Mouse (Mus musculus): Measurements from ENCODE around the gene Btg2.

Gene Btg2

GRCm38 (mm10) chr1:134078061-134078795 lies 692 bp downstream of the Btg2 start:
- 4% methylated on average over 19 of the region's 19 CpGs for WGBS

- WGBS, result 19% methylated on average over 14 of the region's 14 CpGs
Measured at GRCm38 (mm10) chr1:134077389-134078060, 1.4 kb downstream of the Btg2 start.

DNA sequence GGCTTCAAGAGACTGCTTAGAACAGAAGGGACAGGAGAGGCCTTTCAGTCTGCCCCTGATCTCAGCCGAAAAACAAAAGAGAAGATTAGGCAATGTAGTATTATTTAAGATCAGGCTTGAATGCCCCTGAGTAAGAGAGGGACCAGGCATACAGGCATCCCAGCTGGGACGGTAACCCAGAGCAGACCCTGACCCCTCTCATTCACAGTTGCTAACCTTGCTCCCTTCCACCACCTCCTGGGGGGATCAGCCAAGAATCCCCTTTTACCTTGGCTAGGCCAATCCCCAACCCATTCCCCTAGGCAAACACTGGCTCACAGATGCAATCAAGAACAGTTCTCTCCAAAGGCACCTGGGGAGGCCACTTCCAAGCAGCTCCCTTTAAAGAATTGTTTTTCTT lies 2.1 kb downstream of the Btg2 start:
- 52% methylated on average over 2 of the region's 2 CpGs for WGBS

DNA sequence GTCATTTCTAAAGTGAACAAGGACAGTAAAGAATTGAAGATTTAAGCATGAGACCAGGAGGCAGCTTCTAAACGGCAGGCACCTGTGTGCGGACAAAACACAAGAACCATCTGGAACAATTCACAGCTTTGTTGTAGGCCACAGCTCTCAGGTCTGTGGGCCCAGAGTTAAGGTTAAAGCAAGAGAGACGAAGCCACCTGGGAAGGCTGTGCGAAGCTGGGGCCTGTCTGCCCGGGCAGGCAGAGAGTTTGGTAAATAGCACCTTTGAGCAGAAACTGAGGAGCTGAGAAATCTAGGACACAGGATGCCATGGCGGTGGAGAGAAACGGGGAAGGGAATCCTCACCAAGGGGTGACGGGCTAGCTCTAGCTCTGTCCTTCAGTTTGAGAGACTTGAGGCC lies 3.4 kb downstream of the Btg2 start:
- 81% methylated on average over 8 of the region's 8 CpGs for WGBS

DNA sequence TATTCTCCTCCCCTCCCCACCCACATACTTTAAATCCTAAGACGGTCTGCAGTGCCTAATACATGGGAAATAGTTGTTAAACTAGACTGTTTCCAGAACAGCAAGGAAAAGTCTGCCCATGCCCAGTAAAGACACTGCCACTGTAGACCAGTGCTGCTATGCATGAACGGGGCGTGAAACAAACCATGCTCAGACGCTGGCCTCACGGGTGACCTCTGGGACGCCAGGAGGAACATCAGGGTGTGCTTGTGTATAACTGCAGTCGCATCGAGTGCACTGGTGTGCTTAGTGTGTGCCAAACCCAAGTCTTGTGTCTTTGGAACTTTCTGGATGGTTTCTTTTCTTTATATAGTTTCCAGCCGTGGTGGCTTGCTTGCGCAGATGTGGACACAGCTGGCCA lies 4.3 kb downstream of the Btg2 start:
- WGBS, result 85% methylated on average over 10 of the region's 10 CpGs

GRCm38 (mm10) chr1:134074184-134074583 lies 4.7 kb downstream of the Btg2 start:
- 81% methylated on average over 3 of the region's 3 CpGs for WGBS

- WGBS, result 92% methylated on average over 1 of the region's 1 CpGs
Measured at GRCm38 (mm10) chr1:134073658-134074057, 5.3 kb downstream of the Btg2 start.

- WGBS, result 91% methylated on average over 6 of the region's 6 CpGs
Measured at GRCm38 (mm10) chr1:134073061-134073564, 5.8 kb downstream of the Btg2 start.

DNA sequence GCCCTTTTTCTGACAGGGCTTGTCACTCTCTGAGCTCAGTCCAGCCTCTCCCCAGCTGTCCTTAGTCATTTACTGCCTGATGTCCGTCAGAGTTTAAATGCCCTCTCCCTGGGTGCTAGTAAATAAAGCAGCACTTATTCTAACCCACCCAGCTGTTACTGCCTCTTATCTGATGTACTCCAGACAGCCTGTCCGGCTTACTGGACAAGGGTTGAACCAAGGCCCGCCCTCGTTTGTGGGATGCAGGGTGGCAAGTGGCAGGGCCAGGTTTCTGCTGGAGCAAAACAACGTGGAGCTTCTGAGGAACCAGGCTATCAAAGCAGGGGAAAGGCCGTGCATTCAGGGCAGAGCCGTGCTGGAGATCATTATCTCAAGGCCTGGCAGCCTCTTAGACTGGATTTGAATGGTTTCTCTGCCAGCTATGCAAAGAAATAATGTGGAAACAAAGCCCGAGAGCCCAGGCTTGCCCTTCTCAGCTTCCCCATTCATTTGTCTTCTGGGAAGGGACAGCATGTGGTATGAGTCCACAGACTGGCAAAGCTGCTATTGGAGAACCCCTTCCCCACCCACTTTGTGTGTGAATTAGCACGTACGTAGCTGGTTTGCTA lies 7.4 kb downstream of the Btg2 start:
- WGBS, result 60% methylated on average over 10 of the region's 10 CpGs

DNA sequence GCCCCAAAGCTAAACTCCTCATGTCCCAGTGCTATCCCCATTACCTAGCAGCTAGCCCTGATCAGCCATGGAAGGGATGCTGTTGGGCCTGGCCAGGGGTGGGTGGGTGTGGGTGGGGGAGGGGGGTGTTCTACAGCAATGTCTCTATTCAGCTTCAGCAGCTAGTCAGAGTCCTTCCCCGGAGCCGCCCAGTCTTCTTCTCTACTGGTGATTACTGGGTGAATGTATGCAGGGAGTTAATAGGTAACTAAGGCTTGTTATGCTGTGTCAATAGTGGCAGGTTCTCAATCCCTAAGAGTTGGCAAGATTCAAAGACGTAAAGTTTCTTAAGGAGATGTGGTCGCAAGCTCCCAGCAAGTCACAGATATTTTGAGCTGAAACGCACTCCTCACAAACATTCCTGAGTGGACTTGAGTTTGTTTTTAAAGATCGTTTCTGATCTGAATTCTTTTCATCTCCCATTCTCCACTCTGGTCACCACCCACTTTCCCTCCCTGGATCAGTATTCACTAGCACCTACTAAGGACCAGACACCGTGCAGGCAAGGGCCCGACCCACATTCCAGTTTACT lies 8.7 kb downstream of the Btg2 start:
- WGBS, result 69% methylated on average over 8 of the region's 8 CpGs

DNA sequence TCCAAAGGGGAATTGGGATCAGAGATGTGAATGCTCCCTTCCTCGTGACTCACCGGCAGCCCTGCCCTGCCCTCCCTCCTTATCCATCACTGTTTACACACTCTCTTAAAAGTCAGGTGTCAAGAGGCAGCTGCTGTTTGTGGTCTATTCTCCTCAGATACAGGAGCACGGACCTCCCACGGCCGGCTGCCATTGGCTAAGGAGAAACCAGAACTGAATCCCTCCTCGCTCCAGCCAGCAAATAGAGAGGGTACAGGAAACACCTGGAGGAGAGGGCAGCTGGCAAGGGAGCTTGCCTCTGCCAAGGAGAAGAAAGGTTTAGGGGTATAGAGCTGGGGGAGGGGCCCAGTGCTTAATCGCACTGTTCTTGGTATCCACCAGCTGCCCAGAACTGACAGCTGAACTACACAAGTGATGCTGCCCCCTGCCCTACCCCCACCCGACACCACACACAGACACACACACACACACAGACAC lies 11.7 kb downstream of the Btg2 start:
- 37% methylated on average over 8 of the region's 8 CpGs for WGBS

GRCm38 (mm10) chr1:134066554-134066953 lies 12.4 kb downstream of the Btg2 start:
- 81% methylated on average over 3 of the region's 3 CpGs for WGBS

DNA sequence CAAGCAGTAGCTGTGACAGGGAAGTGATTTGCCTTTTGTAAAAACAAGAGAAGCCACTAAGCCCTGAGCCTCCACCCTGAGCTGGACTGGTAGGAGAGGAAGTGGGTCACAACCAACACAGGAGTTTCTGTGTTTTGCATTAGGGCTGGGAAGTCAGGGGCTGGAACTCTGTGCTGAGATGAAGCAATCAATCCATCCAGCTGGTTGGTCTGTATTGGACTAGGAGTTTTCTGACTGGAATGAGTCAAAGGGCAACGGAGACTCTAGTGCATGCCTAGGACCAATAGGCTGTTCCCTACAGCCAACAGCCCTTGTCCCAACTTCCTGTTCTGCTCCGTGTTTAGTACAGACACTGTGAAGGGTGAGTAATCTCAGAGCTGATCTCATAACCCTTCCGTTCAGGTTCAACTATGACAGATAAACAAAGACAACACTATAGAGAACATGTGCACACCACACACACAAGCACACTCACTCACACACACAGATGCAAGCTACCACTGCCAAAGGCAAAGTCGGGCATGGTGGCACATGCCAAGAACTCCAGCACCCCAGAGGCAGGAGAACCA lies 13.6 kb downstream of the Btg2 start:
- WGBS, result 65% methylated on average over 4 of the region's 4 CpGs

- WGBS, result 97% methylated on average over 2 of the region's 2 CpGs
Measured at GRCm38 (mm10) chr1:134064296-134064831, 14.6 kb downstream of the Btg2 start.

- WGBS, result 19% methylated on average over 9 of the region's 9 CpGs
Measured at GRCm38 (mm10) chr1:134063773-134064125, 15.2 kb downstream of the Btg2 start.

DNA sequence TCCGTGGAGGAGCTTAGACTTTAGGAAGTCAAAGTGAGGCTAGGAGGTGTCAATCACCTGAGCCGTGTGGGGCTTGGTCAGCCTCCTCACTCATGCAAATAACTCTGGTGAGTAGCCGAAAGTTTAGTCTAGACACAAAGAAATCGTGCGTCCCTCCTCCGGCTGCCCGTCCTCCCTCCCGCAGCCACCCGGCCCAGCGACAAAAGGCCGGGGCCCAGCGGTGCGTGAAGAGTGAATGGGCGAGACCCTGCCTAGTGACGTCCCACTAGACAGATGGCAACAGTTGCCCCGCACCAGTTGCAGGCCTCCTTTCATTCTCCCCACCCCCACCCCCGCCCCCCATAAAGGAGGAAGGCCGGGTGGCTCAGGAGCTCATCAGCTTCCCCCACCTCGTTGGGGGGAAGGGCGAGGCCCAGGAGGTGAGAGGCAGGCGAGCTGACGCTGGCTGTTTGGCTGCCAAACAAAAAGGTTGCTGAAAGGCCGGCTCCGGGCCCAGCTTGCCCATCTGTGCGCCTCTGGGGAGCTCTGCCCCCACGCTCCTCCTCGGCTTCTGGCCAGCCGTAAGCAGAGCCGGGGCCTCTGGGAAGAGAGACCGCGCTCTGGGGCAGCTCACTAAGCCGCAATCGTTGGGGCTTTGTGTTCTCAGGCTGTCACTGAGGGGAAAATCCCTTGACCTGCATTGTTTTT lies 15.7 kb downstream of the Btg2 start:
- 12% methylated on average over 33 of the region's 33 CpGs for WGBS

- 16% methylated on average over 11 of the region's 11 CpGs for WGBS
Measured at GRCm38 (mm10) chr1:134062411-134063085, 16.4 kb downstream of the Btg2 start.

- WGBS, result 76% methylated on average over 3 of the region's 3 CpGs
Measured at GRCm38 (mm10) chr1:134061915-134062314, 17.0 kb downstream of the Btg2 start.

GRCm38 (mm10) chr1:134060849-134061569 lies 17.9 kb downstream of the Btg2 start:
- WGBS, result 1% methylated on average over 31 of the region's 31 CpGs
